Mouse (Mus musculus) cerebellum, adult 8-10 months (tissue): ENCODE results near the gene Tbcd.
A peak's percentile ranks its signal among the peaks of the same experiment; 100 is the strongest.

ENCODE experiments used
- DNase-seq: peaks from one replicate; pipeline ENCODE4 v3.0.0; 2022

Gene Tbcd

GRCm38 (mm10) chr11:121451753-121452635 is at the start of gene Tbcd:
Tbcd (plus strand) TSS chr11:121451949.
- DNase-seq: peak; percentile 95

- no peak for DNase-seq
Observed at GRCm38 (mm10) chr11:121407366-121408155, 44.2 kb upstream of the Tbcd start.

- DNase-seq: no peak
Observed at GRCm38 (mm10) chr11:121414762-121415161, 37.0 kb upstream of the Tbcd start.

DNA sequence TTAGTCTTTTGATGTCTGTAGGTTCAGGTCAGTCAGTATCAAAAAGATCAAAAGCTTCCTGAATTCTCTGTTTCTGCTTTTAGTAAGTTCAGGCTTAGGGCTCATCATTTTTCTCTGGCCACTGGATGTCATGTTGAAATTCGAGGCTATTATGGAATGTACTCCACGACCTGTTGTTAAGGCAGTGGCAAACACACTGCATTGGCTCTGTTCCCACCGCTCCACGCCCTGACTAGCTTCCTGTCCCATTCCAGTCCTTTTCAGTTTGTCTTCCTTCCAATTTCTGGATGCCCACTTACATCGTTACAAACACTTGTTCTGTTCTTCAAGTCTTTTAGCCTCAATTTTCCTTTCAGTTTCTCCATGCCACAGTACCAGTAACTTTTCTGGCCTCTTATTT is 36.4 kb upstream of the Tbcd start:
- DNase-seq: no peak

DNA sequence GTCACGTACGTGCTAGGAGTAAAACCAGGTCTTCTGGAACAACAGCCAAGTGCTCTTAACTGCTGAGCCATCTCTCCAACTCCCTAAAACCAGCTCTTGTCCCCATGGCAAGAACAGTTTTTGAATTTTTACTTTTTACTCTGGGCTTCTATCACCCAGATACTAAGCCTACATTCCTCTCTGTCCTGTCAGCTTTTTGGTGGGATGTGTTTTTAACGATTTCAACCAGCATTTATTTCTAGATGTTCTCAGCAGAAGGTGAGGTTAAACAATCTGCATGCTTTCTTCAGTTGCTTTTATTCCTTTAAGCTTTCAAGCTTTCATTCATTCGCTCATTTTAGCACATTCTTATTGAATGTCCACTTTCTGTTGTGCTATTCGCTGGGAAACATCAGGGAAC is 33.8 kb upstream of the Tbcd start:
- DNase-seq: no peak

DNA sequence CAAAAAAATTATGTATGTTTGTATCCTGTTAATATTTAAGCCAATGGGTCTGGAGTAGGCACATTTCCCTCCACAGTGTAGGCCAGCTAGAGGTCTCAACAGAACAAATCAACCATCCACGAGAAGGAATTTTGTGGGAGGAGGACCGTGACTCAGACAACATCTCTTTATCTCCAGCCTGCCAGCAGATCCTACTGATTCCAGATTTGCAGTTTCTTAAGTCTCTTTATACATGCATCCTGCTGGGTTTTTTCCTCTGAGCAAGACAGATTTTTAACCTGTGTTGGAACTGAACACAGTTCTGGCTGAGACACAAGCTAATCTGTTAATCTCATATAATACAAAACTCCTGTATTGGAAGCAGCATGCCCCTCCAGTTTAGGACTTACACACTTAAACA is 32.8 kb upstream of the Tbcd start:
- no peak for DNase-seq

GRCm38 (mm10) chr11:121420379-121420778 is 31.4 kb upstream of the Tbcd start:
- no peak for DNase-seq

- DNase-seq: peak; percentile 100
Observed at GRCm38 (mm10) chr11:121420830-121421552, 30.8 kb upstream of the Tbcd start, which contains the start of gene Fn3krp. Fn3krp (plus strand) TSS chr11:121421401.

GRCm38 (mm10) chr11:121421553-121422173 is 30.1 kb upstream of the Tbcd start:
- DNase-seq: no peak

- DNase-seq: no peak
Observed at GRCm38 (mm10) chr11:121433397-121433796, 18.4 kb upstream of the Tbcd start.

- peak; percentile 96 for DNase-seq
Observed at GRCm38 (mm10) chr11:121434156-121435155, 17.3 kb upstream of the Tbcd start, which contains the start of gene Fn3k. Fn3k (plus strand) TSS chr11:121434913.

GRCm38 (mm10) chr11:121437236-121437635 is 14.5 kb upstream of the Tbcd start:
- no peak for DNase-seq

DNA sequence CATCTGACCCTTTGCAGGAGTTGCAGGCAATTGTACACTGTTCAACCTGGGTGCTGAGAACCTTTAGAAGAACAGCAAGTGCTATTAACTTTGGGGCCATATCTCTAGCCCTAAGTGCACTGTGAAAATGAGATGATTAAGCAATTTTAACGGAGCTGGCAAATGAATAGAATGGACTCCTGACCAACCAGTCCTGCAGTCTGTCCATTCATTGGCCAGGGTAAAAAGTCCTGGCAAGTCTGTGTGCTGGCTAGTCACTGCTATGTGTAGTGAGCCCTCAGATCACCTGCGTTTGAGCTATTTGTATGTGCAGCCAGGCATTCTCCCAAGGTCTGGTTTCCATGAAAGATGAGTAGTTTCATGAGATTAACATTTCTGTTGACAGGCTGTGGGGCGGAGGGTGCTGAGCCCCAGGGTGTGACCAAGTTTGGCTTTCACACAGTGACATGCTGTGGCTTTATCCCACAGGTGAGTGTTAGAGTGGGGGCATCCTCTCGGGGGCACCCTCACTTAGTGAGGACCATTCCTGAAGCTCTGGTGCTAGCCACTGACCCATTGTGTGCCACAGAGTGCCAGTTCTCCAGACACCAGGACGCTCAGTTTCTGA is 12.0 kb upstream of the Tbcd start:
- DNase-seq: no peak

DNA sequence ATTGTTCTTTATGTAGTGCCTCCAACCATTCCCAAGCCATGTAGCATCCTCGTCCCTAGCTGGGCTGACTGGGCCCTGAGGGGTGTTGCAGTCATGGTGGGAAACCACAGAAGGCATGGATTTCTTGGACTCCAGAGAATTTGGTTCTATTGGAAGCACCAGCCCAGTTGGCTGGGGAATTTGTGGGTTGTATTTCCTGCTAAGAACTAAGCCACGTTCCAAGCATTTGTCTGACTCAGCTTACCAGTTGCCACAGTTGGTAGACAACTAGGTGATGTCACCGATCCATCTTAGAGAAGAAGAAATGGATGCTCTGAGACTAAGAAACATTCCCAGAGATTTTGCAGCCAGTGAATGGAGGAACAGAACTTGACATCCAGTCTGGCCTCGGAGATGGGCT is 10.1 kb upstream of the Tbcd start:
- no peak for DNase-seq

- DNase-seq: no peak
Observed at GRCm38 (mm10) chr11:121442076-121442475, 9.7 kb upstream of the Tbcd start.

DNA sequence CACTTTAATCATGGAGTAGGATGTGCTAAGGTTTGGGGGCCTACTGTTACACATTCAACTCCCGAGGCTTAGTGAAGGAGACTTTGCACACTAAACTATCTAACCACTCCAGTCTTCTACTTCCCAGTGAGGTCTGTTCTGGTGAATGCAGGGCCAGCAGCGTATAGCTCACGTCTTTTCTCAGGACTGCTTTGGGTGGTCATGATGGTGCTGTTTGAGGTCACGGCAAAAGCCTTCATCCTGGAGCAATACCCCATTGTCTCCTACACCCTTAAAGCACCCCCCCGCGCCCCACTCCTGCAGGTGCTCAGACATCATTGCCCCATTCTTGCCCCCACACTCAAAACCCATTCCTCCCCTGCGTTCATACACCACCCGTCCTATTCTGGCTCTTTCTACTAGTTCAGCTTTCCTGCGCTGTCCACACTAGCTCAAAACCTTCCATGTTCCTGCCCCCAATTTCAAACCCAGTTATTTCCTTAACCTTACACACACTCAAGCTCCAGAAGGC is 478 bp upstream of the Tbcd start:
- DNase-seq: no peak

DNA sequence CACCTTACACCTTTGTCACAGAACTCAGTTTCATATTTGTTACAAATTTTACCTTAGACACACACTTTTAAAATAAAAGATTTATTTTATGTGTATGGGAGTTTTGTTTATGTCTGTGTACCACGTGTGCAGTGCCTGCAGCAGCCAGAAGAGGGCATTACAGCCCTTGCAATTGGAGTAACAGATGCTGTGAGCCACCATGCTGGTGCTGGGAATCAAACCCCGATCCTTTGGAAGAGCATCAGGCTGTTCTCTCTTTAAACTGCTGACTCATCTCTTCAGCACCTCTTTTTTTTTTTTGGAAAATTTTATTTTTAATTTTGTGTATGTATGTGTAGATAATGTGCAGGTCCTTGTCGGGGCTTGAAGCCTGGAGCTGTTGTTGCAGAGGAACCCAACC is 6.1 kb downstream of the Tbcd start:
- no peak for DNase-seq

GRCm38 (mm10) chr11:121467408-121467807 is 15.7 kb downstream of the Tbcd start:
- no peak for DNase-seq

DNA sequence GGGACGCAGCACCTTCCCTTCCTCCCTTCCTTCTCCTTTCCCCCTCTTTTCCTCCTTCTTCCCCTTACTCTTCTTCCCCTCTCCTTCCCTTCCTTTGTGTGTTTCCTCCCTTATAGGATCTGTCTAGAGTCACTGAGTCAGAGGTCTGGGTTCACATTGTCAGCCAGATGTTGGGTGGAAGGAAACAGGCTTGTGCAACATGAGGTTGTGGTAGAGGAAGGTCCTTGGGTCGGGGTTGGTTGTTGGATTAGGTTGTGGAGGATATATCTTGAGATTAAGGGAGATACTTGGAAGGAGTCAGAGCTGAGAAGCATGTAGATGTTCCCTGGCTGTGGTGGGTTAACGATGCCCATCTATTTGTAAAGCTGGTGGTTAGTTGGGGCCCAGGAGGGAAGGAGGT is 23.1 kb downstream of the Tbcd start:
- DNase-seq: no peak

GRCm38 (mm10) chr11:121475699-121476415 is 24.1 kb downstream of the Tbcd start:
- peak; percentile 70 for DNase-seq
